Mouse (Mus musculus): ENCODE measurements around the gene Efcab6. TPM values are rescaled to one million over a fixed set of nuclear protein-coding genes. Genes with fewer than 3 reads are reported as not detected.

Gene Efcab6
- polyA plus RNA-seq, 1 experiment: not detected

DNA sequence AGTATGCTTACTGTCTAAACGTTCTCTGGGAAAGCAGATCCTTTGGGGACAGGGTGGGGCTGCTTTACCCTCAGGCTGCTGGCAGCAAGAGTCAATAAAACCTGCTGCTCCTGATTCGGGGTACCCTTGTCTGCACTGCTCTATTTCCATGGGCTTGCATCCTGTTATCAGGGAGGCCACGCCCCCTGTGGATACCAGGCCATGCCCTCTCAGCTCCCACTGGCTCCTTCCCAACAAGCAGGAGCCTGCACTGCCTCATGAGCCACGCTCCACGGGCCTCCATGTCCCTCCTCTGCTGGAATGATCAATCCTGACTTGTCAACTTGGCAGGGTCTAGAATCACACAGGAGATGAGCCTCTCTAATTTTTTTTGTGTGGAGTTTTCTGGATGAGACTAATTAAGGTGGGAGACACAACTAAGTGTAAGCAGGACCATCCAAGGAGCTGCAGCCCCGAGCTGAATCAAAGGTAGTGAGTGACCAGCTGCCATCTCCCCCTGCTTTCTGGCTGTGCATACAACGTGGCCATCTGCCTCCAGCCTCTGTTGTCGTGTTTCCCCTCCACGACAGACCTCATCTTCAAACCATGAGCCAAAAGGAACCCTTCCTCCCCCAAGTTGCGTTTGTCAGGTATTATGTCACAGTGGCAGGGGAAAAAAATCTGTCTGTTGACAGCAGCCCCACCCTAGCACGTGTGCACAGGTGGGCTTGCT is 187.9 kb downstream of the Efcab6 start:
- TF ChIP-seq POLR2A (IDR thresholded peaks at IDR 0.05; ENCODE audit: borderline replicate concordance, low read depth, low read length) (no peak), CTCF (IDR thresholded peaks at IDR 0.05; ENCODE audit: low read depth, low read length) (no peak)
- Histone ChIP-seq H3K27ac (ENCODE audit: insufficient read depth, low read depth, low read length) (no peak overlapping the region), H3K4me3 (ENCODE audit: insufficient read depth, low read length) (no peak overlapping the region), H3K4me1 (ENCODE audit: control insufficient read depth, insufficient read depth, low read length) (no peaks in the 10 kb centered on the region)

DNA sequence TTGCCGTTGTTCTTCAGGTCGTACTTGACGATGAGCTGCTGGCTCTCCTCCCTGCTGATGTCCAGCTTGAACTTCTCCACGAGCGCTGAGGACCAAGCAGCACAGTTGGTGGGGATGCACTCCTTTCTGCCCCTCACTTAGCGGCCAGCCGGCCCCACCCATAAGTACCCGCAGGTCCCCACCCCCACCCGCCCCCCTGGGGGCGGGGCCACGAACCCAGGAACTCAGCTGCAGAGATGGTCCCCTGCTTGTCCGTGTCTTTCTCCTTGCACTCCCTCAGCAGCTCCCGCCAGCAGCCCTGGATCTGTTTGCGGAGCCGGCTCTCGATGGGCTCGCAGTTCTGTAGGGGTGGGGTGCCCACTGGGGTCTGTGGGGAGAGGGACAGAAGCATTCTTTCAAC is 194.2 kb downstream of the Efcab6 start:
- Histone ChIP-seq H3K4me3 (ENCODE audit: insufficient read depth, low read length) (no peak overlapping the region), H3K4me1 (ENCODE audit: control insufficient read depth, insufficient read depth, low read length) (no peaks in the 10 kb centered on the region)
- TF ChIP-seq POLR2A (IDR thresholded peaks at IDR 0.05; ENCODE audit: borderline replicate concordance, low read depth, low read length): no peak
- TF ChIP-seq CTCF (IDR thresholded peaks at IDR 0.05; ENCODE audit: low read depth, low read length): no peak

DNA sequence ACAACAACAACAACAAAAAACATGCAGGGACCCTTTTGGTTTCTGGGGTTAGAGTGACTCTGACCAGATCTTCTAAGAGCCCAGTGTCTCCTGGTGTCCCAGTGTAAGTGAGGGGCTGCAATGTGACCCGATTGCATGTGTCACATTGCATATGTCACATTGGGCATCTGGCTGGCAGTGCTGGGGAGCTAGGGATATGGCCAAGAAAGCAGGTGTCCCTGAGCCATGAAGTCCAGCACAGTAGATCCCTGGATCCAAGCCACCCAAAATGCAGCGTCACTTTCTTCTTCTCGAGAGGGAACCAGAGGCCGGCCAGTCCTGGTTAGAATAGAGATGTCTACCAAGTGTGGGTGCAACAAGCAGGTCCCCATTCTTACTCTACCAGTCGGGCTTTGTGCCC is 199.6 kb downstream of the Efcab6 start:
- no peak overlapping the region for H3K4me3 ChIP-seq (ENCODE audit: insufficient read depth, low read length)
- H3K4me1 ChIP-seq (ENCODE audit: control insufficient read depth, insufficient read depth, low read length): no peaks in the 10 kb centered on the region
- TF ChIP-seq POLR2A (IDR thresholded peaks at IDR 0.05; ENCODE audit: borderline replicate concordance, low read depth, low read length) (no peak), CTCF (IDR thresholded peaks at IDR 0.05; ENCODE audit: low read depth, low read length) (no peak)
- no peak overlapping the region for H3K27ac ChIP-seq (ENCODE audit: insufficient read depth, low read depth, low read length)

More for the DNA sequence above, 194.2 kb downstream of the Efcab6 start:
- H3K27ac ChIP-seq (ENCODE audit: insufficient read depth, low read depth, low read length): no peak overlapping the region

GRCm38 (mm10) chr15:83857129-83857528 is 208.1 kb downstream of the Efcab6 start:
- Histone ChIP-seq H3K4me3 (ENCODE audit: insufficient read depth, low read length) (no peak overlapping the region), H3K4me1 (ENCODE audit: control insufficient read depth, insufficient read depth, low read length) (no peaks in the 10 kb centered on the region), H3K27ac (ENCODE audit: insufficient read depth, low read depth, low read length) (no peak overlapping the region)
- TF ChIP-seq POLR2A (IDR thresholded peaks at IDR 0.05; ENCODE audit: borderline replicate concordance, low read depth, low read length) (no peak), CTCF (IDR thresholded peaks at IDR 0.05; ENCODE audit: low read depth, low read length) (peak; percentile 73)

GRCm38 (mm10) chr15:83853400-83853811 is 211.8 kb downstream of the Efcab6 start:
- Histone ChIP-seq H3K4me1 (ENCODE audit: control insufficient read depth, insufficient read depth, low read length) (no peaks in the 10 kb centered on the region), H3K4me3 (ENCODE audit: insufficient read depth, low read length) (no peak overlapping the region), H3K27ac (ENCODE audit: insufficient read depth, low read depth, low read length) (no peak overlapping the region)
- TF ChIP-seq POLR2A (IDR thresholded peaks at IDR 0.05; ENCODE audit: borderline replicate concordance, low read depth, low read length) (no peak), CTCF (IDR thresholded peaks at IDR 0.05; ENCODE audit: low read depth, low read length) (no peak)

GRCm38 (mm10) chr15:83848193-83848592 is 217.0 kb downstream of the Efcab6 start:
- no peak overlapping the region for H3K4me3 ChIP-seq (ENCODE audit: insufficient read depth, low read length)
- H3K27ac ChIP-seq (ENCODE audit: insufficient read depth, low read depth, low read length): no peak overlapping the region
- no peak for TF ChIP-seq POLR2A (IDR thresholded peaks at IDR 0.05; ENCODE audit: borderline replicate concordance, low read depth, low read length)
- no peak for TF ChIP-seq CTCF (IDR thresholded peaks at IDR 0.05; ENCODE audit: low read depth, low read length)
- H3K4me1 ChIP-seq (ENCODE audit: control insufficient read depth, insufficient read depth, low read length): no peaks in the 10 kb centered on the region

GRCm38 (mm10) chr15:83847512-83847911 is 217.7 kb downstream of the Efcab6 start:
- H3K27ac ChIP-seq (ENCODE audit: insufficient read depth, low read depth, low read length): no peak overlapping the region
- TF ChIP-seq POLR2A (IDR thresholded peaks at IDR 0.05; ENCODE audit: borderline replicate concordance, low read depth, low read length) (no peak), CTCF (IDR thresholded peaks at IDR 0.05; ENCODE audit: low read depth, low read length) (no peak)
- no peak overlapping the region for H3K4me3 ChIP-seq (ENCODE audit: insufficient read depth, low read length)
- no peaks in the 10 kb centered on the region for H3K4me1 ChIP-seq (ENCODE audit: control insufficient read depth, insufficient read depth, low read length)

GRCm38 (mm10) chr15:83846592-83846991 is 218.6 kb downstream of the Efcab6 start:
- no peaks in the 10 kb centered on the region for H3K4me1 ChIP-seq (ENCODE audit: control insufficient read depth, insufficient read depth, low read length)
- H3K4me3 ChIP-seq (ENCODE audit: insufficient read depth, low read length): no peak overlapping the region

GRCm38 (mm10) chr15:83845734-83846133 is 219.4 kb downstream of the Efcab6 start:
- Histone ChIP-seq H3K27ac (ENCODE audit: insufficient read depth, low read depth, low read length) (no peak overlapping the region), H3K4me3 (ENCODE audit: insufficient read depth, low read length) (no peak overlapping the region), H3K4me1 (ENCODE audit: control insufficient read depth, insufficient read depth, low read length) (no peaks in the 10 kb centered on the region)
- no peak for TF ChIP-seq POLR2A (IDR thresholded peaks at IDR 0.05; ENCODE audit: borderline replicate concordance, low read depth, low read length)
- no peak for TF ChIP-seq CTCF (IDR thresholded peaks at IDR 0.05; ENCODE audit: low read depth, low read length)

More at GRCm38 (mm10) chr15:83846592-83846991, 218.6 kb downstream of the Efcab6 start:
- TF ChIP-seq POLR2A (IDR thresholded peaks at IDR 0.05; ENCODE audit: borderline replicate concordance, low read depth, low read length) (no peak), CTCF (IDR thresholded peaks at IDR 0.05; ENCODE audit: low read depth, low read length) (no peak)
- no peak overlapping the region for H3K27ac ChIP-seq (ENCODE audit: insufficient read depth, low read depth, low read length)

- Histone ChIP-seq H3K4me1 (ENCODE audit: control insufficient read depth, insufficient read depth, low read length) (no peaks in the 10 kb centered on the region), H3K27ac (ENCODE audit: insufficient read depth, low read depth, low read length) (no peak overlapping the region), H3K4me3 (ENCODE audit: insufficient read depth, low read length) (no peak overlapping the region)
- TF ChIP-seq CTCF (IDR thresholded peaks at IDR 0.05; ENCODE audit: low read depth, low read length) (no peak), POLR2A (IDR thresholded peaks at IDR 0.05; ENCODE audit: borderline replicate concordance, low read depth, low read length) (no peak)
These were observed 222.0 kb downstream of the Efcab6 start for GRCm38 (mm10) chr15:83842915-83843789.

Measured in bone marrow macrophage, adult 2 months (primary cell).